Mouse (Mus musculus): ENCODE measurements at regions not wholly inside any gene's neighbourhood (a gene's known extent, or its start where the extent isn't known, plus 50 kb on each side); places are given as distances from the start of the nearest gene placed in this dataset.

- no peak for TF ChIP-seq ZC3H11A (IDR thresholded peaks at IDR 0.05; ENCODE audit: borderline replicate concordance, low read depth, low read length)
- no peak for TF ChIP-seq CHD2 (IDR thresholded peaks at IDR 0.05; ENCODE audit: low read depth, low read length)
- TF ChIP-seq HCFC1 (IDR thresholded peaks at IDR 0.05; ENCODE audit: borderline replicate concordance, insufficient read depth, low read length), result no peak
- no peak for TF ChIP-seq ZNF384 (IDR thresholded peaks at IDR 0.05; ENCODE audit: low read depth, low read length)
Observed at GRCm38 (mm10) chr15:88085631-88086030, 514.5 kb upstream of the Zdhhc25 start.

All from ES-E14 (cell line).